Mouse (Mus musculus): Measurements from ENCODE around the gene Klhl42.

The Klhl42 gene

GRCm38 (mm10) chr6:147145753-147146152, 54.6 kb downstream of the Klhl42 start:
- no peak for DNase-seq (ENCODE audit: low spot score in 2 of 2)

GRCm38 (mm10) chr6:147151069-147151468, 59.9 kb downstream of the Klhl42 start:
- no peak for DNase-seq (ENCODE audit: low spot score in 2 of 2)

GRCm38 (mm10) chr6:147151839-147152238, 60.7 kb downstream of the Klhl42 start:
- no peak for DNase-seq (ENCODE audit: low spot score in 2 of 2)

- DNase-seq (ENCODE audit: low spot score in 2 of 2), result no peak
Observed at GRCm38 (mm10) chr6:147155085-147155484, 63.9 kb downstream of the Klhl42 start.

- no peak for DNase-seq (ENCODE audit: low spot score in 2 of 2)
Observed at GRCm38 (mm10) chr6:147161818-147162584, 70.8 kb downstream of the Klhl42 start.
